Mouse (Mus musculus) cortical plate, adult 2 months (tissue): ENCODE data around the gene Stub1. TPM values are rescaled to one million over a fixed set of nuclear protein-coding genes. Genes with fewer than 3 reads are reported as not detected.
A peak's percentile ranks its signal among the peaks of the same experiment; 100 is the strongest.

Experiments used
- H3K27ac ChIP-seq: fragments of 200-500 bp; 2 replicates; pipeline ENCODE4 v1.5.1; 2012; ENCODE audit warnings: low read length, control low read depth, inconsistent platforms; ENCODE audit not compliant: insufficient read depth
- H3K4me1 ChIP-seq: fragments of 200-500 bp; 2 replicates; pipeline ENCODE4 v1.6.1; 2011; ENCODE audit warnings: low read length; ENCODE audit not compliant: control insufficient read depth, insufficient read depth
- H3K4me3 ChIP-seq: fragments of 200-500 bp; 2 replicates; pipeline ENCODE4 v1.5.1; 2011; ENCODE audit warnings: mild to moderate bottlenecking, low read length, control low read depth; ENCODE audit not compliant: insufficient read depth
- CTCF ChIP-seq: fragments of 200-500 bp; IDR thresholded peaks from 2 replicates; pipeline ENCODE4 v1.5.1; 2011; ENCODE audit warnings: mild to moderate bottlenecking, control low read depth, low read length; ENCODE audit not compliant: insufficient read depth; ENCODE audit errors: extremely low read depth
- POLR2A ChIP-seq: fragments of 200-500 bp; IDR thresholded peaks from 2 replicates; pipeline ENCODE4 v1.6.1; 2011; ENCODE audit warnings: mild to moderate bottlenecking, low read length, control low read depth; ENCODE audit not compliant: insufficient read depth; ENCODE audit errors: extremely low read depth
- polyA plus RNA-seq: library from polyadenylated mRNA; depleted of rRNA; stranded (reverse); fragments of >200 nt; gene quantifications from 2 replicates; pipeline ENCODE4 v1.2.3, GENCODE M21; 2012

The Stub1 gene
- polyA plus RNA-seq, 1 experiment: 284 TPM

- TF ChIP-seq POLR2A (0 out of 2 replicates have a peak, but pooled peaks have one; percentile 44), CTCF (no peak)
- Histone ChIP-seq H3K4me3 (peak overlapping the region; percentile 79), H3K4me1 (peaks cover 6% of the 10 kb centered on the region)
Measured at GRCm38 (mm10) chr17:25832436-25833290, 541 bp downstream of the Stub1 start.

GRCm38 (mm10) chr17:25831451-25832281 lies 1.5 kb downstream of the Stub1 start:
- H3K4me3 ChIP-seq: peak overlapping the region; percentile 79
- TF ChIP-seq POLR2A (0 out of 2 replicates have a peak, but pooled peaks have one; percentile 12), CTCF (no peak)
- no peak overlapping the region for H3K27ac ChIP-seq
- H3K4me1 ChIP-seq: peaks cover 6% of the 10 kb centered on the region

More at GRCm38 (mm10) chr17:25832436-25833290, 541 bp downstream of the Stub1 start:
- peak overlapping the region; percentile 97 for H3K27ac ChIP-seq

GRCm38 (mm10) chr17:25830806-25831431 lies 2.3 kb downstream of the Stub1 start:
- H3K27ac ChIP-seq: no peak overlapping the region
- no peak for TF ChIP-seq CTCF
- H3K4me3 ChIP-seq: peak overlapping the region; percentile 79; the same call in 1 of the 2 replicates
- peaks cover 5% of the 10 kb centered on the region for H3K4me1 ChIP-seq

- H3K4me1 ChIP-seq: peaks cover 2% of the 10 kb centered on the region; the same call in 1 of the 2 replicates
- no peak overlapping the region for H3K27ac ChIP-seq
- H3K4me3 ChIP-seq: peak overlapping the region; percentile 75; the same call in 1 of the 2 replicates
- peak; percentile 24; the same call in 1 of the 2 replicates for TF ChIP-seq POLR2A
- TF ChIP-seq CTCF: no peak
Measured at GRCm38 (mm10) chr17:25830200-25830753, 2.9 kb downstream of the Stub1 start.

- H3K4me1 ChIP-seq: peaks cover 2% of the 10 kb centered on the region; the same call in 1 of the 2 replicates
- H3K27ac ChIP-seq: no peak overlapping the region
- TF ChIP-seq CTCF (no peak), POLR2A (no peak)
- peak overlapping the region; percentile 75 for H3K4me3 ChIP-seq
Measured at GRCm38 (mm10) chr17:25829558-25830017, 3.6 kb downstream of the Stub1 start.

- Histone ChIP-seq H3K4me3 (peak within 1 kb of the TSS; percentile 75), H3K27ac (peak within 1 kb of the TSS; percentile 39; the same call in 1 of the 2 replicates), H3K4me1 (peaks cover 8% of the 10 kb centered on the region)
- TF ChIP-seq CTCF (peak; percentile 46), POLR2A (peak; percentile 73)
Measured at GRCm38 (mm10) chr17:25828712-25829557, 4.3 kb downstream of the Stub1 start, which contains the start of gene Jmjd8. Gene Jmjd8, plus strand, starts transcription at chr17:25828867.

- H3K4me3 ChIP-seq: peak overlapping the region; percentile 75; the same call in 1 of the 2 replicates
- H3K4me1 ChIP-seq: peaks cover 9% of the 10 kb centered on the region
Measured at GRCm38 (mm10) chr17:25828223-25828594, 5.0 kb downstream of the Stub1 start.

GRCm38 (mm10) chr17:25827546-25828222 lies 5.5 kb downstream of the Stub1 start:
- Histone ChIP-seq H3K27ac (no peak overlapping the region), H3K4me1 (peaks cover 9% of the 10 kb centered on the region), H3K4me3 (no peak overlapping the region)
- TF ChIP-seq CTCF (no peak), POLR2A (no peak)

More at GRCm38 (mm10) chr17:25828223-25828594, 5.0 kb downstream of the Stub1 start:
- TF ChIP-seq POLR2A: no peak
- no peak for TF ChIP-seq CTCF
- no peak overlapping the region for H3K27ac ChIP-seq
